Mouse (Mus musculus) adrenal gland, postnatal 4 days (tissue): ENCODE results near the gene Ptprk. TPM values are rescaled to one million over a fixed set of nuclear protein-coding genes. Genes with fewer than 3 reads are reported as not detected.

Source experiments
- DNase-seq, 2 experiments: peaks; one replicate each; pipeline ENCODE4 v3.0.0; 2021 to 2022; ENCODE audit warnings: low spot score in 2 of 2, mixed read lengths in 2 of 2
- long read RNA-seq, 2 experiments: library from polyadenylated mRNA; stranded (forward); transcript quantifications; one replicate each; pipeline ENCODE4 v2.0.0; 2021
- total RNA-seq, 2 experiments: library from RNA; stranded (reverse); gene quantifications; 2 replicates each; pipeline ENCODE4 v1.2.3; 2021

Gene Ptprk
- total RNA-seq = 10 to 100 TPM; 28.4 to 35.3 TPM
- long read RNA-seq, experiment 1, partial matches to known transcripts = 2 of 6 reads
- long read RNA-seq, experiment 1, other reads (novel, unspliced or antisense) = 3 of 6 reads
- long read RNA-seq, experiment 2, partial matches to known transcripts = 7 of 19 reads
- long read RNA-seq, experiment 2, other reads (novel, unspliced or antisense) = 6 of 19 reads

DNA sequence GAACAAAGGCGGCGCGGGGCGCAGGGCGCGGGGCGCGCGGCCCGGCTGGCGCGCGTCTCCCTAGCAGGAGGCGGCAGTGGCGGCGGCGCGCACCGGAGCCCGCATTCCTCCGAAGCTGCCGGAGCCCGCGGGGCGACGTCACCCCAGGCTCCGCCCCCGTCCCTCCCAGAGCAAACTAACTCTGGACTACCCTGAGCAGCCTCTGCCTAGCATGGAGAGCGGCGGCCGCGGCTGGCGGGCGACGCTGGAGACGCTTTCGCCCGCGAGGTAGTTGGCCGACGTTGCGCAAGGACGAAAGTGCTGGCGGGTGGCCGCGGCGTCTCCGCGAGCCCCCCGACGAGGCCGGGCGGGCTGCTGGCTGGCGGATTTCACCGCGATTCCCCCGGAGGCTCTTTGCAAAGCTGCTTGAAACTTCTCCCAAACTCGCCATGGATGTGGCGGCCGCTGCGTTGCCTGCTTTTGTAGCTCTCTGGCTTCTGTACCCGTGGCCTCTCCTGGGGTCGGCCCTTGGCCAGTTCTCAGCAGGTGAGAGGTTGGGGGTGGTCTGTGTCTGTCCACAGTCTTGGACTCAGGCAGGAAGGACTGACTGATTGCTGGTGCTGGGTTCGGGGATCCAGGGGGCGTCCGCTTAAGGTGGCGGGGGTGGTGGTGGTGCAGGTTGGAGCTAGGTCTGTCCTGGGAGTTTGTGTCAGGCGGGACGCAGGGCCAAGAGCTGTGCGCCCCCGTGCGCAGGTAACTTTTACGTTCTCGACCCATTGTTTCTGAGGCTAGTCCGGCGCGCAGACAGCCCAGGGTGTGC, at the start of gene Ptprk:
Gene Ptprk, plus strand, starts transcription at position 168 of the 799 bp plus-strand sequence.
- DNase-seq = peak; percentile 78 to 80

DNA sequence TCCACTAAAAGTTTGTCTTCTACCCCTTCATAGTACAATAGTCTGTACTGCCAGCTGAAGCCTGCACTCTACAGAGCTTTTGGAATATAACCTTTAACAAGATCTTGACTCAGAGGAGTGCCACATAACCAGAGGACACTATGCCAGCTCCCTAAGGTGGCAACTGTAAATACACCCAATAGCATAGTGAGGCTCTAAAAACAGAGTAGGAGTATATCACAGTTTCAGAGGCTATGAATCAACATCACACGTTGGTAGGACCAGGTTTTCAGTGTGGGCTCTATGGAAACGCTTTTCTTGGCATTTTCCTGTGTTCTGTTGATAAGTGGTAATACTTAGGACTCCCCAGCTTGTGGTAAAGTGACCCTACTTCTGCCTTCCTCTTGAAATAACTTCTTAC, 46.8 kb upstream of the Ptprk start:
- DNase-seq = no peak

DNA sequence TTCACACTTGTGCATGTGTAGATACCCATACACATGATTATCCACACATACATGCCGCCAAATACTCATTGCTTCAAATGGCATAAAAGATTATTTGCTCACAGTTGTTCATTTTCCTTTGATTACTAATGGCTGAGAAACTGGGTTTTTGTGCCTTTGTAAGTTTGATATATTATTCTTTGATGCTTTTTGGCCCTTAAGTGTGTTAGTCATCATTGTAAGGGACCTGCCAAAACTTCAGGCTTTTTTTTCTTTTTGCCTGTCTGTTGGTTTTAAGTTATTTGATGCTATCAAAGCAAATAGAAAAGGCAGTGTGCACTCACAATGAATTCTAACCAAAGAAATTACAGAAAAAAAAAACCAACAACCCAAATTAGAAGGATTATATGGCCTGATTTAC, 38.2 kb upstream of the Ptprk start:
- DNase-seq = no peak

DNA sequence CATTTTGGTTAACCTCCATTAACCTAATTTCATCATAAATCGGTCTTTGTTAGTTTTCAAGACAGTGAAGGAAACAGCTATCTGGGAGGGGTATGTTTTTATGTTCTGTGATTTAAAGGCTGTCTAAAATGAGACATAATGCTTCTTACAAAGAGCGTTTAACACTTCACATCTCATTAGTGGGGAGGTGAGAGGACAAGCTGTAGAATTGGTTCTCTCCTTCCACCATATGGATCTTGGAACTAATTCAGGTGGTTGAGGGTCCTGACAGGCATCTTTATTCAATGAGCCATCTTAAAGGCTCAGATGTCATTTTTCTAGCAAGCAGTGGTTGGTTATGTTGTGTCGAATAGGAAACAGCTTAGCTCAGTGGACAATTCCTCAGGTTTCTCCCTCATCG, 19.9 kb upstream of the Ptprk start:
- no peak for DNase-seq

DNA sequence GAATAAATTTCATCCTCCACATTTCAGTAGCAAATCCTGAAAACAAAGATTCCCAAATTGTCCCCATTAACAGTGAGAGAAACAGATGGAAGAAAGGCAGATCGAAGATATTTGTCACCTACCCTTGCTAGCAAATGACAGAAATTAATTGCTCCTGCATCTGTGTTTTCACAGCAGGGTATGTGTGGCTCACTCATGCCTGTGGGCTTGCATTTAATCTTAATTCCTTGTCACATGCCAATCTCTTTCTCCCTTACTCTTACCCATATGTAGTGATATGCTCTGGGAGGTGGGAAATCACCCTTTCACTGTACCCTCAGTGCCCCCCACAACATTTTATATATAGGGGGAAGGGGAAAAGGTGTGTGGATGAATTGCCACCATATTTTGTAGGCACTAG, 15.4 kb upstream of the Ptprk start:
- DNase-seq = no peak

GRCm38 (mm10) chr10:28067997-28068396, 6.6 kb upstream of the Ptprk start:
- DNase-seq = no peak

GRCm38 (mm10) chr10:28073991-28074652, 498 bp upstream of the Ptprk start:
- no peak for DNase-seq

DNA sequence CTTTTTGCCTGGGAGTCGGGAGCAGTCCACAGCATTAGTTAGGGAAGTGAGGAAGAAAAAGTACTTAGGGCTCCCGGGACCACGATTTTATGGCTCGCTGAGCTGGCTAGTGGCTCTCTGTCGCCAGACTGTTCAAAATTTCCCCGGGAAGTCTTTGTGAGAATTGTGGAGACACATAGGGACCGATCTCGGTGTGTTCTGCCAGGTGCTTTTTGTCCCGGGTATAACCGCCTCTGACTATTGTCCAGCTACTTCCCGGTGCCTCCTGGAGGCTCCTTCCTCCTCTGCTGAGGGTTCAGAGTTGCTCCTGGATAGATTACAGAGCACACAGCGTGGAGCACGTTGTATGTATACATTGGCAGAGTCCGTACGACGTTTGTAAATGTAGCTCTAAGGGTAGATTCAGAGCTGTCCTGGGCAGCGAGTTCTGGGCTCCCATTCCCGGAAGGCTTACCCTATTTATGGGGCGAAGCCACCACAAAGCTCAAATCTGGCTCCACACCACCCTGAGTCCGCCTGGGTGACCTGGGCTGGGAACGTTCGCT, 943 bp downstream of the Ptprk start:
- no peak for DNase-seq

DNA sequence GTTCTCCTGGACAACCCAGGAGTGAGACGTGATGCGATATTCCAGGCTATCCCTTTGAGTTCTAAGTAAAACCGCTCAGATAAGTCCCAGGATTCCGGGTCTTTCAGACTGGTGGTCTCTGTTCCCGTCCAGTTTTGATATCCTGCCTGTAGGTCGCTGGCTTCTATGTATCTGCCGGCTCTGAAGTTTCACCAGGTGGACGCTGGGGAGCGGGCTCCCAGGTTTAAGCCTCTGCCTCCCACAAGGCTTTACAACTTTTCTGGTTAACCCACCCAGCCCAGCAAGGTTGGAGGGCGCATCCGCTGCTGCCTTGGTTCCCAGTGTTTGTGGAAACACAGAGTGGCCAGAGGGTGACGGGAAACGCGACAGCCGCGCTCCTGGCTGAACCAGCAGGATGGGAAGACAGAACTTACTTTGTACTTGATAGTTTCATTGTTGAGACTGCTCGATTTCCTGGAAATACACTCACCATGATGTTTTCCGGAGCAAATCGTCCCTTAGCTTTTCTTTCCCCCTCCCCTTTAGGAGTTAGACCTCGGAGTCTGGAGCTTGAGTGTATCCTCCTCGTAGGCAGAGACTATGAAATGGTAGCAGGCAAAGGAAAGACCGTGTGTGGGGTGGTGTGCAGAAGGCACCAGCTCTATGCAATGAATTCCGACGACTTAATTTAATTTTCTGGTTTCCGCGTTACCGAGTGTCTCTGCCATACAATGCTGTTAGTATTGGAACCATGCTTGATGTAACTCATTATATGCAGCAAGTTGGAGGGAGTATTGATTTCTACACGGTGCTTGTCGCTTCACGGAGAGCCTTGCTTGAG, 1.6 kb downstream of the Ptprk start:
- DNase-seq = no peak

- no peak for DNase-seq
Observed at GRCm38 (mm10) chr10:28078270-28078669, 3.6 kb downstream of the Ptprk start.

GRCm38 (mm10) chr10:28081221-28081620, 6.6 kb downstream of the Ptprk start:
- DNase-seq = no peak

GRCm38 (mm10) chr10:28083183-28083582, 8.6 kb downstream of the Ptprk start:
- no peak for DNase-seq

DNA sequence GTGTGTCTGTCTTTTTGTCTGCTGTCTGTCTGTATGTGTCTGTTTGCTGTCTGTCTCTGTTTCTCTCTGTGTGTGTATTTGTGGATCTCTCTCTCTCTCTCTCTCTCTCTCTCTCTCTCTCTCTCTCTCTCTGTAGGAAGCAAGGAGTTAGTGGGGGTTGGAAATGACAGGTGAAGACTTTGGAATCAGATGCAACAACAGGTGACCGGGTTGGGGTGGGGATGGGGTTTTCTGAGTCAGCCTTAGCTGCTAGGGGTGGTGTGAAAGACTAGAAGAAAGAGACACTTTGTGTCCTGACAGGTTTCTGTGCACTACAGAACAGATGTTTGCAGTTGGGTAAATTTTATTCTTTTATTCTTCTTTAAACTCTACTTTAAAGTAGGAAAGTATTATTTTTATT, 9.0 kb downstream of the Ptprk start:
- DNase-seq = no peak

- DNase-seq = no peak
Observed at GRCm38 (mm10) chr10:28087341-28087740, 12.7 kb downstream of the Ptprk start.

- DNase-seq = no peak
Observed at GRCm38 (mm10) chr10:28087749-28088148, 13.1 kb downstream of the Ptprk start.

DNA sequence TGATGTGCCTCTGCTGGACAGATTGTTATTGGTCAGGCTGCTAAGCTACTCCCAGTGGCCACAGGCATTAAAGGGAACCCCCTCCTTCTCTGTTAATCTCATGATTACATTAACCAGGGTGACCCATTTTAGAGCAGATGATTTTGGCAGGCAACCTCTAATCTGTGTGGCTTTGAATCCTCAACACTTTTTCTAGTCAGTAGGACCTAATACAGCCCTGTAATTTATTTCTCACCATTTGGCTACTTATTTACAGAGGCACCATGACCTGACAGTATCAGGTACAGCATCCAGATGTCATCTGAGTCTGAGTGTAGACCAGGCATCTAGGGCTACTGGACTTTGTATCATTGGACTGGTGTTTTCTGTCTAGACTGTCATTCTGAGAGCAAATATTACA, 21.4 kb downstream of the Ptprk start:
- no peak for DNase-seq

GRCm38 (mm10) chr10:28097637-28098036, 23.0 kb downstream of the Ptprk start:
- no peak for DNase-seq

- no peak for DNase-seq
Observed at GRCm38 (mm10) chr10:28098923-28099322, 24.3 kb downstream of the Ptprk start.

- DNase-seq = no peak
Observed at GRCm38 (mm10) chr10:28103406-28103906, 28.8 kb downstream of the Ptprk start.

DNA sequence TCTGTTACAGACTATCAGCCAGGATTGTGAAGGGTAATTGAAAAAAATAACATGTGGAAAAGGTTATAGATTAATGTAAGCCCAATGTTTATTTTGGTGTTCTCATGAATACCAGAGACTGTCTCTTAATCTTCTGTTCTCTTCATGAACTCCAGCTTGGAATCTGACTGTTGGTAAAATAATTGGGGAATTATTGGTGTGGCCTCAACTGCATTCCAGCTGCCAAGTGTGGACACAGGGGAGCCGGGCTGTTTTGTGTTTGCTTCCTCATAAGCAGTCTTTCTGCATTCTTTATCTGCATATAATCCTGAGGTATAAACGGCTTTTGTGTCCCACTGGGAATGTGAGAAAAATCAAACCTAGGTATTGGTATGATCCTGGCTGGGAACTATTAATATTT, 29.3 kb downstream of the Ptprk start:
- DNase-seq = no peak

- no peak for DNase-seq
Observed at GRCm38 (mm10) chr10:28105247-28105646, 30.6 kb downstream of the Ptprk start.
